In the genomic region with DNA sequence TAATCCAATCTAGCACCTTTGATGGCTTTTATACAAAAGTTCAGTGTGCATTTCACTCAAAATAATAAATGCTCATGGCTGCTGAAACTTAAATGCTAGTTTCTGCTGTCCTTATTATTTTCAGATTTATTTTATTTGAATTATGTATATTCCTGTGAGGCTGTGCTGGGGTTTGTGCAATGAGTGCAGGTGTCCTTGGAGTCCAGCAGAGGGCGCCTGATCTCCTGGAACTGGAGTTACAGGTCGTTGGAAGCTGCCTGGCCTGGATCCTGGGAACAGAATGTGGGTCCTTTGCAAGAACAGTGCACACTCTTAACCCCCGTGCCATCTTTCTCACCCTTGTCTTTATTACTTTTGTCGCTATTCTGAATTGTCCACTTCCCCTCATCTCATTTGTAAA, we compare ENCODE assay signal across 17 mouse cellular contexts. TPM values are rescaled to one million over a fixed set of nuclear protein-coding genes. Genes with fewer than 3 reads are reported as not detected.
DNase-seq lines count a peak whose midpoint lies in the region; ATAC-seq and TF ChIP-seq lines count a peak whose summit lies in the region.
"Had no signal": no experiment of that assay in that cellular context is flagged by ENCODE, and none has a peak within 500 bp of the region (broad histone marks: within the 10 kb centered on the region; RNA-seq: fewer than 3 reads in every experiment).

No protein-coding gene starts in this region.

- no peaks in the 10 kb centered on the region for H3K27me3 ChIP-seq in heart, postnatal 0 days (ENCODE audit: control insufficient read depth, insufficient read depth, low read length)
- peaks cover 10% of the 10 kb centered on the region for H3K27me3 ChIP-seq in heart, embryonic 10.5 days (ENCODE audit: insufficient read depth, poor library complexity, severe bottlenecking)
- no peaks in the 10 kb centered on the region for H3K27me3 ChIP-seq in lung, postnatal 0 days (replicated peaks; ENCODE audit: insufficient read depth, low read length)

- peaks cover 4% of the 10 kb centered on the region; the same call in 1 of the 2 replicates for H3K4me1 ChIP-seq in heart, postnatal 0 days (ENCODE audit: control insufficient read depth, insufficient read depth)
- peaks cover 9% of the 10 kb centered on the region; the same call in 1 of the 2 replicates for H3K4me1 ChIP-seq in heart, embryonic 10.5 days
- H3K4me1 ChIP-seq in lung, postnatal 0 days (ENCODE audit: insufficient read depth, low read depth, low read length) = no peaks in the 10 kb centered on the region
- H3K4me1 ChIP-seq: liver, embryonic 15.5 days had no signal

- 0 out of 2 replicates have a peak, but pooled peaks have one; percentile 15 for TF ChIP-seq CTCF in heart, postnatal 0 days (IDR thresholded peaks at IDR 0.05; ENCODE audit: low read depth)
- peak; percentile 57 for TF ChIP-seq CTCF in lung, postnatal 0 days (IDR thresholded peaks at IDR 0.05)

- no peak for DNase-seq in heart, postnatal 0 days (ENCODE audit: low spot score)
- DNase-seq in heart, embryonic 10.5 days (ENCODE audit: low spot score) = no peak
- DNase-seq in lung, postnatal 0 days (ENCODE audit: low spot score) = no peak
- DNase-seq in lung, postnatal 36 days = no peak
- peak; percentile 31 for DNase-seq in NIH3T3 (ENCODE audit: low read depth)
- DNase-seq in cerebellum, postnatal 4 days (ENCODE audit: low spot score in 2 of 2) = no peak
- no peak for DNase-seq in layer of hippocampus, adult 8-10 months (ENCODE audit: low spot score in 2 of 2)
- DNase-seq: adrenal gland, postnatal 36 days; cerebellum, postnatal 10 days; kidney, postnatal 25 days; right cerebral cortex, postnatal 4 days had no signal

- 87% methylated on average over 4 of the region's 4 CpGs for WGBS in heart, postnatal 0 days
- WGBS in heart, embryonic 10.5 days = 82% methylated on average over 4 of the region's 4 CpGs
- WGBS in lung, postnatal 0 days = 86% methylated on average over 4 of the region's 4 CpGs

- no peaks in the 10 kb centered on the region for H3K9me3 ChIP-seq in heart, postnatal 0 days (replicated peaks; ENCODE audit: control insufficient read depth, low read length)
- no peaks in the 10 kb centered on the region for H3K9me3 ChIP-seq in heart, embryonic 10.5 days
- no peaks in the 10 kb centered on the region for H3K9me3 ChIP-seq in lung, postnatal 0 days (ENCODE audit: low read length)
- H3K9me3 ChIP-seq: liver, embryonic 15.5 days; midbrain, embryonic 15.5 days had no signal

- no peak overlapping the region for H3K27ac ChIP-seq in heart, postnatal 0 days (ENCODE audit: low read depth)
- no peak overlapping the region for H3K27ac ChIP-seq in heart, embryonic 10.5 days
- no peak overlapping the region for H3K27ac ChIP-seq in lung, postnatal 0 days (ENCODE audit: low read length)
- H3K27ac ChIP-seq: embryonic facial prominence, embryonic 13.5 days; liver, embryonic 15.5 days; midbrain, embryonic 15.5 days had no signal

- TF ChIP-seq EP300 in heart, postnatal 0 days (IDR thresholded peaks at IDR 0.05; ENCODE audit: low read depth) = no peak
- no peak for TF ChIP-seq EP300 in lung, postnatal 0 days (IDR thresholded peaks at IDR 0.05)

- ATAC-seq in heart, postnatal 0 days (ENCODE audit: insufficient read depth, low read depth) = no peak
- no peak for ATAC-seq in lung, postnatal 0 days
- peak; percentile 58; the same call in 1 of the 2 replicates for ATAC-seq in neutrophil, adult 5-6 weeks (ENCODE audit: extremely low read depth, insufficient number of reproducible peaks, low FRiP score, poor library complexity, severe bottlenecking)
- ATAC-seq: forebrain, embryonic 14.5 days; midbrain, embryonic 15.5 days had no signal

- H3K9ac ChIP-seq in heart, postnatal 0 days (replicated peaks; ENCODE audit: low read depth, low read length) = no peak overlapping the region
- H3K9ac ChIP-seq in lung, postnatal 0 days (replicated peaks; ENCODE audit: low read depth) = no peak overlapping the region
- H3K9ac ChIP-seq: embryonic facial prominence, embryonic 13.5 days; liver, embryonic 15.5 days; midbrain, embryonic 15.5 days had no signal

- no peak overlapping the region for H3K4me2 ChIP-seq in heart, postnatal 0 days (ENCODE audit: low read depth, low read length)
- H3K4me2 ChIP-seq in lung, postnatal 0 days (replicated peaks; ENCODE audit: low read depth, low read length) = no peak overlapping the region
- H3K4me2 ChIP-seq: embryonic facial prominence, embryonic 13.5 days; liver, embryonic 15.5 days; midbrain, embryonic 15.5 days had no signal

- H3K4me3 ChIP-seq in heart, postnatal 0 days (ENCODE audit: low read depth, low read length) = no peak overlapping the region
- H3K4me3 ChIP-seq in heart, embryonic 10.5 days = no peak overlapping the region
- no peak overlapping the region for H3K4me3 ChIP-seq in lung, postnatal 0 days (ENCODE audit: low read depth, low read length)
- H3K4me3 ChIP-seq: embryonic facial prominence, embryonic 13.5 days; liver, embryonic 15.5 days; midbrain, embryonic 15.5 days had no signal

- no peaks in the 10 kb centered on the region for H3K36me3 ChIP-seq in heart, postnatal 0 days (replicated peaks; ENCODE audit: control insufficient read depth, insufficient read depth, low read length)
- peaks cover 19% of the 10 kb centered on the region; the same call in 1 of the 2 replicates for H3K36me3 ChIP-seq in heart, embryonic 10.5 days
- H3K36me3 ChIP-seq in lung, postnatal 0 days (ENCODE audit: insufficient read depth, low read length) = no peaks in the 10 kb centered on the region
- H3K36me3 ChIP-seq: liver, embryonic 15.5 days; midbrain, embryonic 15.5 days had no signal

RNA-seq across cellular contexts. Expression of gene Tmem100, which starts 6.3 kb away (rescaled TPM):
- total RNA-seq in heart, postnatal 0 days (2014; rRNA removed; ENCODE audit: low replicate concordance) = 12.6 and 14.6 TPM in 2 replicates
- polyA plus RNA-seq in heart, postnatal 0 days (2015; fragmentation: Nextera tagmentation; extraction: Ambion mirVana) = 16.1 and 18.3 TPM in 2 replicates
- 13.6 and 14.1 TPM in 2 replicates for polyA plus RNA-seq in heart, embryonic 10.5 days (2016; fragmentation: Nextera tagmentation; extraction: Ambion mirVana)
- polyA plus RNA-seq in lung, postnatal 0 days (2015; fragmentation: Nextera tagmentation; extraction: Ambion mirVana) = 266 and 283 TPM in 2 replicates
- total RNA-seq in neutrophil, adult 5-6 weeks (2017) = 0.37 and 0.70 TPM in 2 replicates
- 10 to 100 TPM; 14.6 to 17.9 (median 16.0) TPM for total RNA-seq in layer of hippocampus, adult 8-10 months (2022)
- total RNA-seq: hematopoietic stem cell, adult 5-6 weeks had no signal

RNA-seq across cellular contexts. Expression of gene Pctp, which starts 33.7 kb away (rescaled TPM):
- 5.1 and 5.6 TPM in 2 replicates for total RNA-seq in heart, postnatal 0 days (2014; rRNA removed; ENCODE audit: low replicate concordance)
- 5.7 and 6.5 TPM in 2 replicates for polyA plus RNA-seq in heart, postnatal 0 days (2015; fragmentation: Nextera tagmentation; extraction: Ambion mirVana)
- 26.2 and 28.5 TPM in 2 replicates for polyA plus RNA-seq in heart, embryonic 10.5 days (2016; fragmentation: Nextera tagmentation; extraction: Ambion mirVana)
- 11.0 and 11.5 TPM in 2 replicates for polyA plus RNA-seq in lung, postnatal 0 days (2015; fragmentation: Nextera tagmentation; extraction: Ambion mirVana)
- total RNA-seq in neutrophil, adult 5-6 weeks (2017) = 13.0 and 15.1 TPM in 2 replicates
- total RNA-seq in layer of hippocampus, adult 8-10 months (2022) = 1 to 10 TPM; 1.5 to 2.8 (median 1.9) TPM
